Mouse (Mus musculus) layer of hippocampus, adult 9-11 months (tissue): Measurements from ENCODE around the gene Nfatc2.

ENCODE experiments used
- DNase-seq: peaks from one replicate; pipeline ENCODE4 v3.0.0; 2022

Nfatc2 gene

DNA sequence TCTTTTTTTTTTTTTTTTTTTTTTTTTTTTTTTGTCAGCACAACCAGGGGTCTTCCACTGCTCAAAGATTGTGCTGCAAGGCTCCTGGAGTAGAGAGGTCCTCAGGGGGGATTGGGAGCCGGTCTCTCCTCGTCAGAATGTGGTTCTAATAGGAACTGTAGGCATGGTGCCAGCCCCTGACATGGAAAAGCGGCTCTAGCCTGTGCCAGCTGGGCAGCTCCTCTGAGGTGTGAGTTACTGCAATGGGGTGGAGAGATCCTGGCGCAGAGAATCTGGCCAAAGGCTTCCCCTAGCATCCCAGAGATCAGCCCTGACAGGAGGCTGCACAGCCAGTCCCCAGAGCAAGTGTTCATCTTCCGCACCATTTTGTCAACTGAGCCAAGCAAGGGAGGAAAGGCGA lies 120.8 kb downstream of the Nfatc2 start:
- DNase-seq = no peak

DNA sequence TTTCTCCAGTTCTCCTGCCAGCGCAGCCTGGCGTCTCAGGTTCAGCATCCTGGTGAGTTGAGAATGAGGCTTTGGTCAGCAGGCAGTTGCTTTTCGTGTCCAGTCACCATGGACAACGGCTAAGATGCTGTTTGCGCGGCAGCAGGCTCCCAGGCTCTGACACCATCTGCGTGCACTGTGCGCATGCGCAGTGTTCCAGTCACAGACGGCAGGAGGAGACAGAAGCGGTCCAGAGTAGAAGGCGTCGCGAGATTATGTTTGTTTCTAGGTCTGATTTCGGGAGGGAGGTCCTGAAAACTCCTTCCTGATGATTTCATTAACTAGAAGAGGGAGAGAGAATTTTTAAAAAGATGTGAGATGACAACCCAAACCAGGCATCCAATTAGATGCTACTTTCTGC lies 121.5 kb downstream of the Nfatc2 start:
- peak; percentile 87 for DNase-seq

DNA sequence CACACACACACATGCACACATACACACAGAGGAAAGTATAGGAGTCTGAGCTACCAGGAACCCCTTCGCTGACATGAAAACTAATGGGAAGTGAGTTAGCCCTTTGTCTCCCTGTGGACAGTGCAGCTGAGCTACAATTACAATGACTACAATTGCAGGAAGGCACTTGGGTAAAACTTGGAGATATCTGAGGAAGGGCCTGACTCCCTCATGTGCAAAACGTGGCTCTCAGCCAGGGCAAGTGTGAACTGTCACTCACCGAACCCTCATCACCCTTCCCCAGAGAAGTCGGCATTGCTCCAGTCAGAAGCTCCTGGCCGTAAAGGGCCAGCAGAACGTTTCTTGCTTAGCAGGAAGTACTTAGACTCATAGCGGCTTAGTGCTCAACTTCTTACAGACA lies 123.0 kb downstream of the Nfatc2 start:
- no peak for DNase-seq

DNA sequence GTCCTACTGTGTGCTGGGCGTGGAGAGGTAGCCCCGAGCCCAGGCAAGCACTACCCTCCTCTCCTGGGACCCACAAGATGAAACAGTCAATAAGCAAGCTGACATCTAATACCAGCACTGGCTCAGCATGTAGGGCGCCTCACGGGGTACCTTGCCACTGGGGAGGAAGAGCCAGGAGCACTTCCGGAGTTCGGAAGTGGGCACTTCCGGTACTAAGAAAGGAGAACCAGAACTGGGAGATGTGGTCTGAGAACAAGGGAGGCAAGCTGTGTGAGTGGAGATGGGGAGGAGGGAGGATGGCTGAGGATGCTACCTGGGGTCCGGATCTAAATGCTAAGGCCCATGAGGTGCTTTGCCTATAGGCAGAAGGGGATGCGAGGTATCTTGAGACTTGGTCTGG lies 128.0 kb downstream of the Nfatc2 start:
- no peak for DNase-seq

DNA sequence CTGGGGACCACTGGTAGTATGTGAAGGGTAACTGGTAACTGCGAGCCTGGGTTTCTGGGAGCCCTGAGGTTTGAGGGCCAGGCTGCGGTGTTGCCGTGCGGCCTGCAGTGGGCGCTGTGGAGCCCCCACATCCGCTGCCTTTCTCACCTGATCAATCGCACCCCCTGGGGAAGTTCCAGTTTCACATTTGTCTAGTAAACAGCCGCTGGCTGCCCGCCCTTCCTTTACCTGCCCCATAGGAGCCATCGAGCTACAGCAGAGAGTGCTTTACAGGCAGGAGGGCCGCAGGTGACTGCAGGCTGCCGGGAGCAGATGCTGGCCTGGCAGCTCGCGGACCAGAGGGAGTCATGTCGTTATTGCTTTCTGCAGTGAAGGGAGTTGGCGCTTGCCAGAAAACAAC lies 128.6 kb downstream of the Nfatc2 start:
- DNase-seq = peak; percentile 40

DNA sequence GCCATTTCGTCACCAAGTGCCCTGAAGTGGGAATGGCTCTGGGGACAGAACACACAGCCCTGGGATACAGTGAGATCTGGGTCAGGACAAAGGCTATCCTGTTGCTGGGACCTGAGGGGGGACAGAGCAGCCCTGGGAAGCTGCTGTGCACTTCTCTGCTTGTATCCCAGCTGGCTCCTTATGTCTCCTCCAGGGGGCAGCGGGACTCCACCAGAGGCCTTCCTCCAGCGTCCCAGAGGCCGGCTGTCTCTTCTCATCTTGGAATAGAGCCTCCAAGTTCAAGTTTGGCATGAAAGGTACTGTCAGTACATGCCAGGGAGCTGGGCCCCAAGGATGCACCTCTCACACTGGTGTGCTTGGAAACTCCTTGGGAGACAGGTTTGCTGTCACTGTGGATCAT lies 132.4 kb downstream of the Nfatc2 start:
- peak; percentile 66 for DNase-seq

- no peak for DNase-seq
Measured at GRCm38 (mm10) chr2:168467166-168467565, 134.3 kb downstream of the Nfatc2 start.

- DNase-seq = peak; percentile 13
Measured at GRCm38 (mm10) chr2:168466066-168466465, 135.4 kb downstream of the Nfatc2 start.

DNA sequence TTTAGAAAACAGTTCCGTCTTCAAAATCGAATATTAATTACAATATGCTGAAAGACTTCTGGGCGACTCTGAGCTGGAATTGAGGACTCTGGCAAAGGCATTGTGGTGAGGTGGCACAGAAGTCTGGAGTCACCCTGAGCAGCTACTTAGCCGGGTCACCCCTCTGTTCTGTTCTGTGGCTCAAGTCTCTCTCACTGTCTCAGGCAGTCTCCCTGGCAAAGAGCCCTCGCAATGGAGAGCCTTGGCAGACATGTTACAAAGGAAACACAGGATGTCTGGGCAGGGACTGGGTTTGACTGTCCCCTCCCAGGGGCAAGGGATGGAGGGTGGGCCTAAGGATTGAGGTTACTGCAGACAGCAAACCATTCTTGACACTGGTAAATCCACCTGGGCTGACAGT lies 135.8 kb downstream of the Nfatc2 start:
- no peak for DNase-seq

DNA sequence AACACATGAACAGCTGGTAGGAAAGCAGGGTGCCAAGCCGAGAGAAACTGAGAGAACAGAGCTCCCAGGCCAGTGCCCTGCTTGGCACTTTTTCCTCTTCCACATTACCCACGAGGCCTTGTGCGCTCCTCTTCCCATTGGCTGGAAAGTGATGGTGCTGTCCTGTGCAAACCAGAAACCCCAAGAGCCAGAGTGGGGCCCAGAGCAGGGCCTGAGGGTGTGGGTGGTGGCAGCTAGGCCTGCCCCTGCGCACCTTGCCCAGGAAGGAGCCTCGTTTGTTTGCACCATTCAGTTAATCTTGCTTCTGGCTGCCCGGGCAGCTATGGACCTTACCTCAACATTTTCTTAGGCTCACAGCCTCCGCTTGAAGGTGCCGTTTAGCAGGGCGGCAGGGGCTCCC lies 139.6 kb downstream of the Nfatc2 start:
- no peak for DNase-seq

DNA sequence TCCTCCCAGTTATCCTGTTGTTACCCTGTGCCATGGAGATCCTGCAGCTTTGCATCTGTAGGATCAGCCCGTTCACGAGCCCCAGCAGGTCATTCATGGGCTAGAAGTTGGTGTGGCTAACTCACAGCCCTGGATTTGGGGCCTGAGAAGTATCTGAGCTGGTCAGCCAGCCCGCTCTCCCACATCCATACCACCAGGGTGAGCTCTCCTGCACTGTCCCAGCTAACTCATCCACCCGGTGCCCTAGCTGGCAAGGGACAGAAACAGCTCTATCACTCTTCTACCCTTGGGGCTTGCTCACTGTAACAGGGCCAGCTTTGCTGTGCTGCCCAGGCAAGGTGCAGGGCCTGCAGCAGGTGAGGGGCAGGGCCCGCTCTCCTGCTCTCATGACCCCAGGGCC lies 141.8 kb downstream of the Nfatc2 start:
- DNase-seq = no peak

GRCm38 (mm10) chr2:168458583-168458982 lies 142.9 kb downstream of the Nfatc2 start:
- no peak for DNase-seq

- no peak for DNase-seq
Measured at GRCm38 (mm10) chr2:168451714-168452708, 149.4 kb downstream of the Nfatc2 start.

DNA sequence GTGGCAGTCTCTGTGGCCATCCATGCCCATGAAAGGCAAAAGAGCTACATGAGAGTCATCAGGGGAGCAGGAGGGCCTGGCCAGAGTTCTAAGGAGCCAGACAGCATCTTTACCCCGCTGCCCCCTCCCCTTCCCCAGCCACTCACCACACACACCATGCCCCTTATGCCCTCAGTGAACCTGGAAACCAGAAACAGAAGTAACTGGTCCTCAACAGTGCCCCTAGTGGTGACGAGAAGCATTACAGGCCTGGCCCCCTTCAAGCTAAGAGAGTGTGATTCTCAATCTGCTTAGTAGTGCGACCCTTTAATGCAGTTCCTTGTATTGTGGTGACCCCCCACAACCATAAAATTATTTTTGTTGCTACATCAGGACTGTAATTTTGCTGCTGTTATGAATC lies 150.5 kb downstream of the Nfatc2 start:
- no peak for DNase-seq

- no peak for DNase-seq
Measured at GRCm38 (mm10) chr2:168448054-168448453, 153.4 kb downstream of the Nfatc2 start.

- DNase-seq = no peak
Measured at GRCm38 (mm10) chr2:168447601-168448000, 153.9 kb downstream of the Nfatc2 start.

GRCm38 (mm10) chr2:168445211-168445810 lies 156.1 kb downstream of the Nfatc2 start:
- no peak for DNase-seq

- no peak for DNase-seq
Measured at GRCm38 (mm10) chr2:168444126-168444525, 157.3 kb downstream of the Nfatc2 start.

GRCm38 (mm10) chr2:168441494-168441893 lies 160.0 kb downstream of the Nfatc2 start:
- no peak for DNase-seq

- peak; percentile 94 for DNase-seq
Measured at GRCm38 (mm10) chr2:168440918-168441328, 160.5 kb downstream of the Nfatc2 start.

DNA sequence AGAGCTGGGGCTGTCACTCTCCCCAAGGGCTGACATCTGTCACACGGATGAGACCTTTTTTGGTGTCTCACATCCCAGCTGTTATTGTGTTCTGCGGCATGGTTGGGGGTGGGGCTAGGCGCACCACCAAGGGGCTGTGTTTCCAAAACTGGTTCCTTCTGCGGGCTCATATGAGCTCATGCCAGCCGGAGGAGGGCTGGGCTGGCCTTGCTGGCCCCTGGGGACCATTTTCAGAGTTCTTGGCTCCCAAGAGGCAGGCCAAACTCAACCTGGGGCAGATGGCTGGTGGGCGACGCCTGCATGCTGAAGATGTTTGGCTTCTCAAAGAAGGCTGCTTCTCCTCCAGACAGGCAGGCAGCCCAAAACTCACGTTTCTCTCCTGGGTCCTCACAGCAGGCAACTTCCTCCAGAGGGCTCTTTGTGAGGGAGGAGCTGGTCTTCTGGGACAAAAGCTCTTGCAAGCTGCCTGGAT lies 162.4 kb downstream of the Nfatc2 start:
- DNase-seq = peak; percentile 49

DNA sequence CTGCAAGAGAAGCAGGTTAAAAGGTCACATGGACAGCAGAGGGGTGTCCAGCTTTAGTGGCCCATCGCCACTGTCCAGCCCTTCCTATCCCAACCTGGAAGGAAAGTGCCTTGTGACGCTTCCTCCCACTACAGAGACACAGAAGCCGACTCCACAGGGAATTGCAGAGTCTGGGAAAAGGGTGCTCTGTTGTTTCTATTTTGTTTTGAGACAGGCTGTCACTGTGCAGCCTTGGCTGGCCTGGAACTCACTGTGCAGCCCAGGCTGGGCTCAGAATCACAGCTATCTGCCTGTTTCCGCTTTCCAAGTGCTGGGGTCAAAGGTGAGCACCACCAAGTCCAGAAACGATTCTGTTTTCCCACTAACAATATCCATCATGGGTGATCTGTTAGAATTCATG lies 167.3 kb downstream of the Nfatc2 start:
- DNase-seq = no peak

DNA sequence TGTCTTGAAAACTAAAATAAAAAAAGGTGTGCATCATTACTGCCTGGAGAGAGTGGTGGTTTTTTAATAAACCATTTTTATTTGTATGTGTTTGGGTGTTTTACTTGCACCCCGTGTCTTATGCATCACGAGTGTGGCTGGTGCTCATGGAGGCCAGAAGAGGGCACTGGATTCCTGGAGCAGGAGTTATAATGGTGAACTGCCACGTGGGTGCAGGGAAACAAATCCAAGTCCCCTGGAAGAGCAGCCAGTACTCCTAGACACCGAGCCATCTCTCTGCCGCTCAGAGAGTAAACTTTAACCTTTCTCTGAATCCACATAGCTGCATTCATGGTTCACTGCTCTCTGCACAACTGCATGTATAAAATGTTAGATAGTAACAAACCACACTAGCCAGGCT lies 168.1 kb downstream of the Nfatc2 start:
- DNase-seq = no peak

- DNase-seq = peak; percentile 38
Measured at GRCm38 (mm10) chr2:168432394-168432793, 169.1 kb downstream of the Nfatc2 start.
